Mouse (Mus musculus) ES-Bruce4 (cell line): Measurements from ENCODE around the gene Znhit3.

Experiments used
- CTCF ChIP-seq: IDR thresholded peaks from one replicate; pipeline ENCODE4 v1.8.1; 2011; ENCODE audit warnings: low read depth, low read length
- POLR2A ChIP-seq: IDR thresholded peaks from one replicate; pipeline ENCODE4 v1.8.1; 2011; ENCODE audit warnings: low read length; ENCODE audit not compliant: insufficient read depth

- TF ChIP-seq CTCF = no peak
- TF ChIP-seq POLR2A = no peak
These were observed 7.7 kb downstream of the Znhit3 start for GRCm38 (mm10) chr11:84908480-84908879.
